Mouse (Mus musculus) limb, embryonic 14.5 days (tissue): ENCODE results near the gene Rgs3. TPM values are rescaled to one million over a fixed set of nuclear protein-coding genes. Genes with fewer than 3 reads are reported as not detected.

Experiments
- ATAC-seq: fragments of 200-750 bp; cut with Nextera tagmentation; 2 replicates; pipeline ENCODE4 v1.8.0; 2017; ENCODE audit warnings: low read depth, moderate number of reproducible peaks, moderate TSS enrichment; ENCODE audit not compliant: low FRiP score
- DNase-seq: peaks from one replicate; pipeline ENCODE4 v3.0.0-alpha.2; 2015; ENCODE audit warnings: low spot score
- H3K27ac ChIP-seq: fragments of 300-500 bp; sonication (generic); replicated peaks from 2 replicates; pipeline ENCODE4 v1.5.1; 2014; ENCODE audit warnings: low read depth, mild to moderate bottlenecking, low read length, moderate library complexity, mixed read lengths
- H3K27me3 ChIP-seq: fragments of 300-500 bp; sonication (generic); 2 replicates; pipeline ENCODE4 v1.6.1; 2014; ENCODE audit warnings: low read length, mixed read lengths; ENCODE audit not compliant: control insufficient read depth, insufficient read depth
- H3K36me3 ChIP-seq: fragments of 300-500 bp; sonication (generic); 2 replicates; pipeline ENCODE4 v1.6.1; 2014; ENCODE audit warnings: mild to moderate bottlenecking, low read length, moderate library complexity, mixed read lengths; ENCODE audit not compliant: control insufficient read depth, insufficient read depth
- H3K4me1 ChIP-seq: fragments of 300-500 bp; sonication (generic); 2 replicates; pipeline ENCODE4 v1.6.1; 2014; ENCODE audit warnings: antibody characterized with exemption, low read length, mixed read lengths; ENCODE audit not compliant: control insufficient read depth, insufficient read depth
- H3K4me2 ChIP-seq: fragments of 300-500 bp; sonication (generic); replicated peaks from 2 replicates; pipeline ENCODE4 v1.6.1; 2014; ENCODE audit warnings: low read depth, mild to moderate bottlenecking, low read length, moderate library complexity; ENCODE audit not compliant: severe bottlenecking
- H3K4me3 ChIP-seq: fragments of 300-500 bp; sonication (generic); replicated peaks from 2 replicates; pipeline ENCODE4 v1.5.1; 2014; ENCODE audit warnings: low read length
- H3K9ac ChIP-seq: fragments of 300-500 bp; sonication (generic); 2 replicates; pipeline ENCODE4 v1.6.1; 2014; ENCODE audit warnings: mild to moderate bottlenecking, low read depth, low read length, moderate library complexity; ENCODE audit not compliant: severe bottlenecking
- H3K9me3 ChIP-seq: fragments of 300-500 bp; sonication (generic); 2 replicates; pipeline ENCODE4 v1.6.1; 2016; ENCODE audit warnings: low read length; ENCODE audit not compliant: control insufficient read depth
- POLR2A ChIP-seq: fragments of 200-500 bp; IDR thresholded peaks from 2 replicates; pipeline ENCODE4 v1.8.0; 2012; ENCODE audit warnings: inconsistent platforms, mild to moderate bottlenecking, moderate library complexity, borderline replicate concordance; ENCODE audit not compliant: insufficient read depth, insufficient read length; ENCODE audit errors: extremely low read depth
- WGBS: fragments of 180-500 bp; shearing (Covaris S2); extraction: QIAGEN DNeasy Blood & Tissue Kit; methylation state at CpG from one replicate; pipeline ENCODE4 v1.1.7; 2014; 5-methylcytosine and 5-hydroxymethylcytosine counted together
- polyA plus RNA-seq, 2 experiments: library from polyadenylated mRNA; depleted of rRNA in 1 of 2; stranded (reverse) in 1 of 2; unstranded in 1 of 2; fragments of >200 nt; fragmentation: Nextera tagmentation in 1 of 2; extraction: Ambion mirVana in 1 of 2; gene quantifications; 2 replicates each; pipeline versions ENCODE4 v1.2.1 to v1.2.3; 2012 to 2014

Rgs3 gene
- polyA plus RNA-seq, 2 experiments = 37.6 to 67.6 TPM

- no peak for ATAC-seq
- Histone ChIP-seq H3K4me1 (peaks cover 22% of the 10 kb centered on the region), H3K27me3 (no peaks in the 10 kb centered on the region), H3K36me3 (peaks cover 31% of the 10 kb centered on the region), H3K9ac (no peak overlapping the region), H3K4me2 (no peak overlapping the region), H3K9me3 (no peaks in the 10 kb centered on the region), H3K27ac (no peak overlapping the region), H3K4me3 (no peak overlapping the region)
- 46% methylated on average over 2 of the region's 2 CpGs for WGBS
- no peak for TF ChIP-seq POLR2A
- DNase-seq = no peak
Observed at GRCm38 (mm10) chr4:62516079-62516478, 43.6 kb upstream of the Rgs3 start.

- ATAC-seq = no peak
- Histone ChIP-seq H3K4me1 (peaks cover 22% of the 10 kb centered on the region), H3K4me3 (no peak overlapping the region), H3K36me3 (peaks cover 26% of the 10 kb centered on the region), H3K27ac (no peak overlapping the region), H3K27me3 (no peaks in the 10 kb centered on the region), H3K9ac (no peak overlapping the region), H3K9me3 (no peaks in the 10 kb centered on the region), H3K4me2 (no peak overlapping the region)
- no peak for TF ChIP-seq POLR2A
- no peak for DNase-seq
- WGBS = 83% methylated on average over 1 of the region's 1 CpGs
Observed at GRCm38 (mm10) chr4:62516579-62516978, 43.1 kb upstream of the Rgs3 start.

GRCm38 (mm10) chr4:62517046-62517445 lies 42.6 kb upstream of the Rgs3 start:
- peaks cover 21% of the 10 kb centered on the region for H3K36me3 ChIP-seq
- ATAC-seq = no peak
- H3K27me3 ChIP-seq = no peaks in the 10 kb centered on the region
- H3K4me2 ChIP-seq = no peak overlapping the region
- no peak for DNase-seq
- H3K27ac ChIP-seq = no peak overlapping the region
- TF ChIP-seq POLR2A = no peak
- no peaks in the 10 kb centered on the region for H3K9me3 ChIP-seq
- 82% methylated on average over 8 of the region's 8 CpGs for WGBS
- H3K9ac ChIP-seq = peak overlapping the region; percentile 25; the same call in 1 of the 2 replicates
- peaks cover 22% of the 10 kb centered on the region for H3K4me1 ChIP-seq
- no peak overlapping the region for H3K4me3 ChIP-seq

- Histone ChIP-seq H3K27me3 (no peaks in the 10 kb centered on the region), H3K27ac (no peak overlapping the region), H3K9ac (peak overlapping the region; percentile 25; the same call in 1 of the 2 replicates), H3K4me2 (peak overlapping the region; percentile 71), H3K4me3 (peak overlapping the region; percentile 82; the same call in 1 of the 2 replicates), H3K9me3 (no peaks in the 10 kb centered on the region), H3K36me3 (peaks cover 14% of the 10 kb centered on the region), H3K4me1 (peaks cover 22% of the 10 kb centered on the region)
- DNase-seq = no peak
- no peak for TF ChIP-seq POLR2A
- 65% methylated on average over 10 of the region's 10 CpGs for WGBS
- ATAC-seq = no peak
Observed at GRCm38 (mm10) chr4:62517538-62518415, 41.9 kb upstream of the Rgs3 start.

GRCm38 (mm10) chr4:62518416-62519121 lies 41.1 kb upstream of the Rgs3 start:
- H3K36me3 ChIP-seq = peaks cover 14% of the 10 kb centered on the region
- WGBS = 48% methylated on average over 13 of the region's 13 CpGs
- no peaks in the 10 kb centered on the region for H3K9me3 ChIP-seq
- H3K27ac ChIP-seq = peak overlapping the region; percentile 34; the same call in 1 of the 2 replicates
- TF ChIP-seq POLR2A = no peak
- H3K4me1 ChIP-seq = peaks cover 22% of the 10 kb centered on the region
- peak overlapping the region; percentile 71 for H3K4me2 ChIP-seq
- no peaks in the 10 kb centered on the region for H3K27me3 ChIP-seq
- DNase-seq (no peak), ATAC-seq (no peak)
- peak overlapping the region; percentile 82 for H3K4me3 ChIP-seq
- H3K9ac ChIP-seq = peak overlapping the region; percentile 83
